Mouse (Mus musculus) lung, adult 2 months (tissue): Measurements from ENCODE around the gene Aatk.

Source experiments
- CTCF ChIP-seq: fragments of 200-500 bp; IDR thresholded peaks from 2 replicates; pipeline ENCODE4 v1.5.1; 2011; ENCODE audit warnings: mild to moderate bottlenecking, low read length, control low read depth; ENCODE audit not compliant: insufficient read depth
- POLR2A ChIP-seq: fragments of 200-500 bp; IDR thresholded peaks from 2 replicates; pipeline ENCODE4 v1.6.1; 2011; ENCODE audit warnings: low read depth, mild to moderate bottlenecking, control low read depth, low read length, borderline replicate concordance; ENCODE audit errors: extremely low read depth

GRCm38 (mm10) chr11:120028319-120029092 lies 18.5 kb downstream of the Aatk start:
- TF ChIP-seq CTCF, result no peak
- TF ChIP-seq POLR2A, result no peak
